Mouse (Mus musculus) spleen, adult 2 months (tissue): Measurements from ENCODE around the gene Pla2g10.

ENCODE experiments used
- CTCF ChIP-seq: fragments of 200-500 bp; IDR thresholded peaks from 2 replicates; pipeline ENCODE4 v1.5.1; 2011; ENCODE audit warnings: mild to moderate bottlenecking, inconsistent platforms; ENCODE audit not compliant: insufficient read depth, insufficient read length, insufficient replicate concordance; ENCODE audit errors: extremely low read depth
- POLR2A ChIP-seq: fragments of 200-500 bp; IDR thresholded peaks from 2 replicates; pipeline ENCODE4 v1.6.1; 2011; ENCODE audit warnings: low read depth, low read length, inconsistent platforms

- no peak for TF ChIP-seq POLR2A
- no peak for TF ChIP-seq CTCF
Observed at GRCm38 (mm10) chr16:13766367-13766766, 35.6 kb upstream of the Pla2g10 start.
